Mouse (Mus musculus) hindbrain, embryonic 16.5 days (tissue): Measurements from ENCODE around the gene Pnpla2. TPM values are rescaled to one million over a fixed set of nuclear protein-coding genes. Genes with fewer than 3 reads are reported as not detected.
"Not testable (repeated sequence)": the region's sequence is repeated elsewhere in the genome, so short reads cannot be mapped to it uniquely, and the experiment has no call there.

Experiments used
- ATAC-seq: fragments of 200-750 bp; cut with Nextera tagmentation; 2 replicates; pipeline ENCODE4 v1.8.0; 2017; ENCODE audit warnings: moderate TSS enrichment, moderate library complexity
- H3K27ac ChIP-seq: fragments of 300-500 bp; sonication (generic); 2 replicates; pipeline ENCODE4 v1.5.1; 2014; ENCODE audit warnings: low read depth, mild to moderate bottlenecking, control low read depth, low read length, moderate library complexity
- H3K27me3 ChIP-seq: fragments of 300-500 bp; sonication (generic); replicated peaks from 2 replicates; pipeline ENCODE4 v1.6.1; 2014; ENCODE audit warnings: low read length; ENCODE audit not compliant: control insufficient read depth, insufficient read depth
- H3K36me3 ChIP-seq: fragments of 300-500 bp; sonication (generic); 2 replicates; pipeline ENCODE4 v1.6.1; 2014; ENCODE audit warnings: mild to moderate bottlenecking, low read length, moderate library complexity, mixed read lengths; ENCODE audit not compliant: control insufficient read depth, insufficient read depth
- H3K4me1 ChIP-seq: fragments of 300-500 bp; sonication (generic); 2 replicates; pipeline ENCODE4 v1.6.1; 2014; ENCODE audit warnings: low read depth, low read length; ENCODE audit not compliant: control insufficient read depth, insufficient read depth
- H3K4me2 ChIP-seq: fragments of 300-500 bp; sonication (generic); 2 replicates; pipeline ENCODE4 v1.6.1; 2014; ENCODE audit warnings: mild to moderate bottlenecking, low read length, control low read depth, moderate library complexity
- H3K4me3 ChIP-seq: fragments of 300-500 bp; sonication (generic); 2 replicates; pipeline ENCODE4 v1.5.1; 2014; ENCODE audit warnings: mild to moderate bottlenecking, low read length, control low read depth, moderate library complexity
- H3K9ac ChIP-seq: fragments of 300-500 bp; sonication (generic); 2 replicates; pipeline ENCODE4 v1.6.1; 2014; ENCODE audit warnings: low read depth, mild to moderate bottlenecking, control low read depth, low read length, moderate library complexity
- H3K9me3 ChIP-seq: fragments of 300-500 bp; sonication (generic); 2 replicates; pipeline ENCODE4 v1.6.1; 2014; ENCODE audit warnings: mild to moderate bottlenecking, low read length, moderate library complexity; ENCODE audit not compliant: control insufficient read depth
- WGBS: fragments of 180-500 bp; shearing (Covaris S2); extraction: QIAGEN DNeasy Blood & Tissue Kit; methylation state at CpG from one replicate; pipeline ENCODE4 v1.1.7; 2014; 5-methylcytosine and 5-hydroxymethylcytosine counted together
- polyA plus RNA-seq: library from polyadenylated mRNA; unstranded; fragments of >200 nt; fragmentation: Nextera tagmentation; extraction: Ambion mirVana; gene quantifications from 2 replicates; pipeline ENCODE4 v1.2.1, GENCODE M21; 2015

Gene Pnpla2
- polyA plus RNA-seq, 1 experiment from 2014 or later, result 20.9 TPM

GRCm38 (mm10) chr7:141443081-141443821, 11.7 kb upstream of the Pnpla2 start:
- no peak for ATAC-seq
- 32% methylated on average over 12 of the region's 12 CpGs for WGBS
- Histone ChIP-seq H3K4me1 (peaks cover 14% of the 10 kb centered on the region), H3K9me3 (no peaks in the 10 kb centered on the region), H3K9ac (peak overlapping the region; percentile 56), H3K27me3 (no peaks in the 10 kb centered on the region), H3K27ac (no peak overlapping the region), H3K4me3 (peak overlapping the region; percentile 37), H3K4me2 (peak overlapping the region; percentile 71), H3K36me3 (no peaks in the 10 kb centered on the region; the same call in 1 of the 2 replicates)

DNA sequence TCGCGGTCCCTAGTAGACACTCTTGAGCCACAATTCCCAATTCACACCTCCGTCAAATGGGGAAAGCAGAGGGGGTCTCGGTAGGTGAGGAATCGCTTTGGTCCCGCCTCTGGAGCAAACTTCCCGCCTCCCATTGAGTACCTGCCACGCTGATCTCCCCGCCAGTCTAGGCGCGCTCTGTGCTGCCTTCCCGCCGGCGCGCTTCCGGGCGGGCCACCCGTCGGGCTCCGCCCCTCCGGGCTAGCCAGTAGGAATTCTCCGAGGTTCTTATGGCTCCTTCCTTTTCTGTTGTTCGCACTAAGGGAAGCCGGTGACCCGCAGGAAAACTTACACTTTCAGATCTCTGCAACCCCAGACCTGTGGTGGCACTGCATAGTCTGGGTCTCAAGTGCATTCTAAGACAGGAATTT, 11.2 kb upstream of the Pnpla2 start, which contains the start of gene Pidd1:
Gene Pidd1 (minus strand): TSS at position 198 of the 410 bp plus-strand sequence.
- ATAC-seq, result no peak

GRCm38 (mm10) chr7:141446374-141446773, 8.6 kb upstream of the Pnpla2 start:
- peaks cover 12% of the 10 kb centered on the region for H3K36me3 ChIP-seq
- not testable (repeated sequence) for H3K4me3 ChIP-seq, H3K9me3 ChIP-seq, H3K27me3 ChIP-seq, H3K27ac ChIP-seq, ATAC-seq, H3K9ac ChIP-seq
- WGBS, result 90% methylated on average over 3 of the region's 3 CpGs
- H3K4me1 ChIP-seq, result peaks cover 22% of the 10 kb centered on the region
- peak overlapping the region; percentile 80 for H3K4me2 ChIP-seq

More for the DNA sequence above, 11.2 kb upstream of the Pnpla2 start, which contains the start of gene Pidd1:
- H3K4me2 ChIP-seq, result peak within 1 kb of the TSS; percentile 71
- H3K9ac ChIP-seq, result peak within 1 kb of the TSS; percentile 56
- H3K4me3 ChIP-seq, result peak within 1 kb of the TSS; percentile 37
- no peaks in the 10 kb centered on the region for H3K9me3 ChIP-seq
- WGBS, result under 1% methylated on average over 25 of the region's 25 CpGs
- no peaks in the 10 kb centered on the region for H3K27me3 ChIP-seq
- H3K4me1 ChIP-seq, result peaks cover 20% of the 10 kb centered on the region
- H3K36me3 ChIP-seq, result no peaks in the 10 kb centered on the region
- H3K27ac ChIP-seq, result no peak within 1 kb of the TSS

DNA sequence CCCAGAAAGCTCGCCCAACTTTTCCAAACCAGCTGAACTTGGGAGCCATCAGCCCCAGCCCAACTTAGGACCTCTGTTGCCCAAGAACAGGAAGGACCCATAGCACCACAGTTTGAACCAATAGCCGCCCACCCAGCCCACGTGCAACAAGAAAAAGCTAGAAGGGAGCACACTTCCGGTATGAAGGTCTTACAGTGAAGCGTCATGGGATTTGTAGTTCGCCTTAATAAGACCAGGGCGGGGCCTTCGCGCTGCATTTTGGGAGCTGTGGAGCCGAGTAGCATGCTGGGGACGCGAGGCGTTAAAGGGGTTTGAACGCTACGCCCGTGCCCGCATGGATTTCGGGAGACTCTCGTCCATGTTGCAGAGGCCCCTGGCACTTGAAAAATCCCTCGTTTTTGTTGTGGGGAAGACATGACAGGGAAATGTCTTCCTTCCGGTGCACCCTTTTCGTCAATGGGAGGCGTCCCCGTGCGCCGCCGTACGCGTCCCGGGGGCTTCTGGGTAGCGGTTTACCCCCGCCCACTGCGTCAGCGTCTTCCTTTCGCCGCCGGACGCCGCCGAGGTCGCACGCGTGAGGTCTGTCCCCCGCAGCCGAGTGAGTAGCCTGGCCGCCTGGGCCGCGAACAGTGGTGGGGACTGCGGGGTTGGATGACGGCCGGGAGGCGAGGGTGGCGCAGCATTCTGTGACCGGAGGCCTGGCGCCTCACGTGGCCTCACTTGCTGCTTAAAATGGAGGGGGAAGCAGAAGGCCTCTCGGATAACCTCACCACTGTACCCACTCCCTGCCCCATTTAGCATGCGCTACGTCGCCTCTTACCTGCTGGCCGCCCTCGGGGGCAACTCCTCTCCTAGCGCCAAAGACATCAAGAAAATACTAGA, 7.6 kb upstream of the Pnpla2 start, which contains the start of gene Rplp2:
Gene Rplp2 (plus strand): TSS at position 261 of the 882 bp plus-strand sequence.
- Histone ChIP-seq H3K36me3 (peaks cover 22% of the 10 kb centered on the region), H3K9ac (peak within 1 kb of the TSS; percentile 77), H3K4me2 (peak within 1 kb of the TSS; percentile 80), H3K27ac (peak within 1 kb of the TSS; percentile 92), H3K4me1 (peaks cover 22% of the 10 kb centered on the region), H3K4me3 (peak within 1 kb of the TSS; percentile 76), H3K9me3 (no peaks in the 10 kb centered on the region), H3K27me3 (no peaks in the 10 kb centered on the region)
- ATAC-seq, result peak; percentile 94
- WGBS, result under 1% methylated on average over 63 of the region's 63 CpGs

DNA sequence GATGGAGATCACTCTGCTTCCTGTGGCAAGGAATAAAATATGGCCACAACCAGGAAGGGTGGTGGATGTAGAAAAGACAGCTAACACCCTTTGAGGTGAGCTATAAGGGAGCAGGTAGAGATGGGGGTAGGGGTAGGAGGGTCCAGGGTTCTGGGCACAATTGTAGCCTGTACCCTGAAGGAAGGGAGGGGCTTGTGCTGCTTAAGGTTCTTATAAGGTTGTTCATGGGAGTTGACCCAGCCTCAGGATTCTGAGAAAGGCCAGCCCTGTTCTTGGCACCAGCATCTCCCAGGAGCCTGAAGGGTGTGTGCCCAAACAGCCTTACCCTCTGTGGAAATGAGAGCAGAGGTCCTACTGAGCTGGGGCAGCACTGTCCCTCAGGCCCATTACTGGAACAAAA, 3.1 kb upstream of the Pnpla2 start:
- no peak for ATAC-seq
- peaks cover 22% of the 10 kb centered on the region for H3K36me3 ChIP-seq

DNA sequence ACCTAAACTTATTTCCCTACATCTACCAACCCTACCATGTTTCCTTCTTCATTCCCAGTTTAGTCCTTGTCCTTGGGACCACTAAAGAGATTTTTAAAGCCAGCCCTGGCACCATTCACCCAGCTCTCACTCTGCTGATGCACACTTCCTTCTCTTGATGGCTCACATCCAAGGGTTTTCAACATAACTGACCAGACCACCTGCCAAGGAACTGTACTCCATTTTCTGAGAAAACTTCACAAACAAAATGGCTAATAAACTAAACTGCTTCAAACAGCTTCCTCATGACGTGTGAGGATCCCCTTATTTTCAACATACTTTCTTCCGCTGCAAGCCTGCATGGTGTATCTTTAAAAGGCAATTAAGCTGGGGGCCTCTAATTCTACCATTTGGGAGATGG, 1.4 kb upstream of the Pnpla2 start:
- no peaks in the 10 kb centered on the region for H3K9me3 ChIP-seq
- H3K4me3 ChIP-seq, result no peak overlapping the region
- H3K36me3 ChIP-seq, result peaks cover 22% of the 10 kb centered on the region
- no peak overlapping the region for H3K4me2 ChIP-seq
- 87% methylated on average over 2 of the region's 2 CpGs for WGBS
- no peak overlapping the region for H3K9ac ChIP-seq
- no peak for ATAC-seq
- H3K27me3 ChIP-seq, result no peaks in the 10 kb centered on the region
- peaks cover 15% of the 10 kb centered on the region for H3K4me1 ChIP-seq
- no peak overlapping the region for H3K27ac ChIP-seq

More for the DNA sequence above, 3.1 kb upstream of the Pnpla2 start:
- H3K4me3 ChIP-seq, result no peak overlapping the region
- H3K9ac ChIP-seq, result no peak overlapping the region
- H3K4me1 ChIP-seq, result peaks cover 21% of the 10 kb centered on the region
- no peaks in the 10 kb centered on the region for H3K9me3 ChIP-seq
- no peak overlapping the region for H3K27ac ChIP-seq
- no peak overlapping the region for H3K4me2 ChIP-seq
- no peaks in the 10 kb centered on the region for H3K27me3 ChIP-seq

GRCm38 (mm10) chr7:141455610-141456314, 764 bp downstream of the Pnpla2 start:
- Histone ChIP-seq H3K27me3 (peaks cover 5% of the 10 kb centered on the region), H3K36me3 (peaks cover 18% of the 10 kb centered on the region), H3K4me3 (peak overlapping the region; percentile 81), H3K9me3 (no peaks in the 10 kb centered on the region), H3K4me2 (peak overlapping the region; percentile 92), H3K9ac (peak overlapping the region; percentile 81), H3K27ac (peak overlapping the region; percentile 72), H3K4me1 (peaks cover 10% of the 10 kb centered on the region)
- WGBS, result 1% methylated on average over 22 of the region's 23 CpGs
- peak; percentile 35 for ATAC-seq

DNA sequence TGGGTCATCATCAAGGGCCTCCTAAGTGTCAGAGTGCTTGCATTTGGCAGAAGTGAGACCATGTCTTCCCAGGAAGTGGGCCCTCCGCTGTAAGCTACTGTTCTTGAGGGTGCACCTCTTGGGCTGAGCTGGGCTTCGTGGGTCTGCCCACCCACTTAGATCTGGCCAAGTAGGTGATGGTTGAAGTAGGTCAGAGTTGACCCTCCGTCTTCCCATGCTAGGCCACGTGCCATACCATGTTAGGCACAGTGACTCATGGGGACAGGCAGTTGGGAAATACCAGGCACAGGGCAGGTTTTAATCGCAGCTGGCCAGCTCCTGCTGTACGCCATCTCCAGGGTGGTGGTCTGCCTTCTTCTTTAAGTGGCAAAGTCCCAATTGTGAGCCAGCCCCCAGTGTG, 1.7 kb downstream of the Pnpla2 start:
- Histone ChIP-seq H3K9ac (no peak overlapping the region; the same call in 1 of the 2 replicates), H3K4me2 (peak overlapping the region; percentile 92; the same call in 1 of the 2 replicates), H3K4me3 (no peak overlapping the region), H3K36me3 (peaks cover 9% of the 10 kb centered on the region; the same call in 1 of the 2 replicates), H3K27ac (no peak overlapping the region), H3K9me3 (no peaks in the 10 kb centered on the region), H3K27me3 (peaks cover 13% of the 10 kb centered on the region), H3K4me1 (peaks cover 13% of the 10 kb centered on the region)
- no peak for ATAC-seq
- WGBS, result 89% methylated on average over 6 of the region's 6 CpGs
